Mouse (Mus musculus): ENCODE results near the gene Rps6ka2. TPM values are rescaled to one million over a fixed set of nuclear protein-coding genes. Genes with fewer than 3 reads are reported as not detected.

Rps6ka2 gene
- polyA plus RNA-seq, 1 experiment, result 2.1 TPM

GRCm38 (mm10) chr17:7260360-7260759 is 90.4 kb downstream of the Rps6ka2 start:
- H3K4me1 ChIP-seq (ENCODE audit: control insufficient read depth, insufficient read depth, insufficient read length, low read length), result no peaks in the 10 kb centered on the region
- no peaks in the 10 kb centered on the region for H3K27me3 ChIP-seq (ENCODE audit: control insufficient read depth, insufficient read depth, low read length)
- 34% methylated on average over 10 of the region's 10 CpGs for WGBS
- H3K36me3 ChIP-seq (ENCODE audit: control insufficient read depth, insufficient read depth, low read length), result no peaks in the 10 kb centered on the region
- H3K4me3 ChIP-seq (ENCODE audit: low read depth, low read length), result no peak overlapping the region
- no peak overlapping the region for H3K27ac ChIP-seq (ENCODE audit: insufficient read depth, low read depth, low read length)
- TF ChIP-seq CTCF (IDR thresholded peaks at IDR 0.05; ENCODE audit: extremely low read depth, insufficient read length, insufficient replicate concordance, low read depth, low read length) (no peak), POLR2A (IDR thresholded peaks at IDR 0.05; ENCODE audit: low read depth, low read length) (no peak)

GRCm38 (mm10) chr17:7262056-7262455 is 92.1 kb downstream of the Rps6ka2 start:
- Histone ChIP-seq H3K27me3 (ENCODE audit: control insufficient read depth, insufficient read depth, low read length) (no peaks in the 10 kb centered on the region), H3K4me3 (ENCODE audit: low read depth, low read length) (no peak overlapping the region), H3K4me1 (ENCODE audit: control insufficient read depth, insufficient read depth, insufficient read length, low read length) (no peaks in the 10 kb centered on the region), H3K27ac (ENCODE audit: insufficient read depth, low read depth, low read length) (no peak overlapping the region), H3K36me3 (ENCODE audit: control insufficient read depth, insufficient read depth, low read length) (no peaks in the 10 kb centered on the region)
- TF ChIP-seq CTCF (IDR thresholded peaks at IDR 0.05; ENCODE audit: extremely low read depth, insufficient read length, insufficient replicate concordance, low read depth, low read length) (no peak), POLR2A (IDR thresholded peaks at IDR 0.05; ENCODE audit: low read depth, low read length) (no peak)
- WGBS, result 55% methylated on average over 10 of the region's 10 CpGs

DNA sequence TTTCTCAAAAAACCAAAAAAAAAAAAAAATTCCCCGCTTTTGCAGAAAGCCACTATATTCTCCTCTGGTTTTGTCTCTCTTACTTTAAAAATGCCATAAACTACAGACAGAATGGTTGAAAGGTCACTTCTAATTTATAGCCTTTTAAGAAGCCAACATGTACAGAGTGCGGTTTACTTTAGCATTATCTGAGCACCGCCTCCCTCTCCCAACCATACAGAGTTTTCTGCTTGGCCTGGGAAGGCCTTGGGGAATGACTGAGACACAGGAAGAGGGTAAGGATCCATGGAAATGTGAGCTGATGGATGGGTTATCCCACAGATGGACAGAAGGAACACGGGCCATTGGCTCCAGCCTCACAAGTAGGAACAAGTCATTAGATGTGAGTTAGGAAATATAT is 92.7 kb downstream of the Rps6ka2 start:
- TF ChIP-seq CTCF (IDR thresholded peaks at IDR 0.05; ENCODE audit: extremely low read depth, insufficient read length, insufficient replicate concordance, low read depth, low read length) (no peak), POLR2A (IDR thresholded peaks at IDR 0.05; ENCODE audit: low read depth, low read length) (no peak)
- 52% methylated on average over 4 of the region's 4 CpGs for WGBS
- no peak overlapping the region for H3K4me3 ChIP-seq (ENCODE audit: low read depth, low read length)
- no peaks in the 10 kb centered on the region for H3K4me1 ChIP-seq (ENCODE audit: control insufficient read depth, insufficient read depth, insufficient read length, low read length)
- no peak overlapping the region for H3K27ac ChIP-seq (ENCODE audit: insufficient read depth, low read depth, low read length)
- H3K27me3 ChIP-seq (ENCODE audit: control insufficient read depth, insufficient read depth, low read length), result no peaks in the 10 kb centered on the region
- no peaks in the 10 kb centered on the region for H3K36me3 ChIP-seq (ENCODE audit: control insufficient read depth, insufficient read depth, low read length)

DNA sequence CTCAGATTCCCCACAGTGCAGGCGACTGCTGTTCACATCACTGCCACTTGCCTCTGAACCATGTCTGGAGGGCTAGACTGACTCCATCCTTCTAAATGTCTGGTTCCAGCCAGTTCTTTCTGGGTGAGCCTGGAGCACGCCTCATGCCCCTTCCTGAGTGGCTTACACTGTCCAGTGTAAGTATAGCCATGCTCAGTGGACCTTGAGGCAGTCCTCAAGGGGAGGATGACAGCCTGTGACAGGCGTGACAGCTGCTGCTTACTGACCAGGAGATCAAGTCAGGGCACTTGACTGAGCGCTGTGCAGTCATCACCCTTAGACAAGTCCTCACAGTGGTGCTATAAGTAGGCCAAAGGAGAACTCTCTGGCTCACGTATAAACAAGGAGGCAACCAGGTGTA is 94.7 kb downstream of the Rps6ka2 start:
- Histone ChIP-seq H3K4me1 (ENCODE audit: control insufficient read depth, insufficient read depth, insufficient read length, low read length) (no peaks in the 10 kb centered on the region), H3K4me3 (ENCODE audit: low read depth, low read length) (no peak overlapping the region), H3K36me3 (ENCODE audit: control insufficient read depth, insufficient read depth, low read length) (no peaks in the 10 kb centered on the region), H3K27me3 (ENCODE audit: control insufficient read depth, insufficient read depth, low read length) (no peaks in the 10 kb centered on the region), H3K27ac (ENCODE audit: insufficient read depth, low read depth, low read length) (no peak overlapping the region)
- 92% methylated on average over 5 of the region's 5 CpGs for WGBS
- TF ChIP-seq POLR2A (IDR thresholded peaks at IDR 0.05; ENCODE audit: low read depth, low read length) (no peak), CTCF (IDR thresholded peaks at IDR 0.05; ENCODE audit: extremely low read depth, insufficient read length, insufficient replicate concordance, low read depth, low read length) (no peak)

DNA sequence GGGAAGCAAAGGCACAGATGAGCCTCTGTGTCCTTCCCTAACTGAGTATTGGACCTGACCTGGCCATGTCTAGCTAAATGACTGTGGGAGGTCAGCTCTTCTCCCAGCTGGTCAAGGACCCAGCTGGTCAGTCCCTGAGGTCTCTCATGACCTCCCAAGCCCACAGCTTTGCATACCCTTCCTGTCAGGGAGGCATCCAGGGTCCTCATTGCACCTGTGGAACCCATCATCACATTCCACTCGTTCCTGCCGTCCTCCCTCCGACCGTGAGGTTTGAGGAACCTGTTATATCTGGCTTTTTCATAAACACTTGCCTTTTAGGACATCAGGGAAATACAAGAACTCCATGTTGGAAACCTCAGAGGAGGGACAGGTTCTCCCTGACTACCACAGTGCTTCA is 95.4 kb downstream of the Rps6ka2 start:
- 77% methylated on average over 4 of the region's 4 CpGs for WGBS
- Histone ChIP-seq H3K4me3 (ENCODE audit: low read depth, low read length) (no peak overlapping the region), H3K27me3 (ENCODE audit: control insufficient read depth, insufficient read depth, low read length) (no peaks in the 10 kb centered on the region), H3K36me3 (ENCODE audit: control insufficient read depth, insufficient read depth, low read length) (no peaks in the 10 kb centered on the region), H3K4me1 (ENCODE audit: control insufficient read depth, insufficient read depth, insufficient read length, low read length) (no peaks in the 10 kb centered on the region), H3K27ac (ENCODE audit: insufficient read depth, low read depth, low read length) (no peak overlapping the region)
- TF ChIP-seq POLR2A (IDR thresholded peaks at IDR 0.05; ENCODE audit: low read depth, low read length) (no peak), CTCF (IDR thresholded peaks at IDR 0.05; ENCODE audit: extremely low read depth, insufficient read length, insufficient replicate concordance, low read depth, low read length) (no peak)

DNA sequence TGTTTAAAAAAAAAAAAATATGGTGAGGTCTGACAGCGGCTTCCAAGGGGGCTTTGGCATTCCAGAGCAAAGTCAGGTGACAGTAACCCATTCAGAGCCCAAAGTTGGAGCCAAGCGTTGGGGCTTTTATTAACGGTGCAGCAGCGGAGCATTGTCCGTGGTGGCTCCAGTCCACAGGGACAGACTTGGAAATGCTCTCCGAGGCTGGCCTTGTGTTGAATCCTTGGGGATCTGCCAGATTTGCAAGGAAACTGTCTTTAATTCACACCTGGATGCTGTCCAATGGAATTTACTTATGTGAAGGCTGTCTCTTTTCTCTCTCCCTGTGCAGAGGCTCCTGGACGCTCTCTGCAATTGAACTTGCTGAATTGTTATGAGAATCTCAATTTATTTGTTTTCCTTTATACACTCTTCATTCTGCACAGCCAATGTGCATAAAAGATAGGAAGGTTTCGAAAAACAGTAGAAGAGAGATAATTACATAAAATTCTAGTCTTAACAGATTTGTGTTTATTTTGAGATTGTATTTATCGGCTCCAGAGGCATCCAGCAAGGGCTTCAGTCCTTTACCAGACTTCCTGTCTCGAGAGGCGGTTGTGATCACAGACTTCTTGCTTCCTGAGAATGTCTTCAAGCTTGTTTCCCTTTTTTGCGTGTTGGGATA is 95.9 kb downstream of the Rps6ka2 start:
- no peaks in the 10 kb centered on the region for H3K27me3 ChIP-seq (ENCODE audit: control insufficient read depth, insufficient read depth, low read length)
- TF ChIP-seq POLR2A (IDR thresholded peaks at IDR 0.05; ENCODE audit: low read depth, low read length), result no peak
- TF ChIP-seq CTCF (IDR thresholded peaks at IDR 0.05; ENCODE audit: extremely low read depth, insufficient read length, insufficient replicate concordance, low read depth, low read length), result no peak
- no peak overlapping the region for H3K4me3 ChIP-seq (ENCODE audit: low read depth, low read length)
- 64% methylated on average over 12 of the region's 12 CpGs for WGBS
- H3K27ac ChIP-seq (ENCODE audit: insufficient read depth, low read depth, low read length), result no peak overlapping the region
- H3K4me1 ChIP-seq (ENCODE audit: control insufficient read depth, insufficient read depth, insufficient read length, low read length), result no peaks in the 10 kb centered on the region; the same call in 1 of the 2 replicates
- no peaks in the 10 kb centered on the region for H3K36me3 ChIP-seq (ENCODE audit: control insufficient read depth, insufficient read depth, low read length)

DNA sequence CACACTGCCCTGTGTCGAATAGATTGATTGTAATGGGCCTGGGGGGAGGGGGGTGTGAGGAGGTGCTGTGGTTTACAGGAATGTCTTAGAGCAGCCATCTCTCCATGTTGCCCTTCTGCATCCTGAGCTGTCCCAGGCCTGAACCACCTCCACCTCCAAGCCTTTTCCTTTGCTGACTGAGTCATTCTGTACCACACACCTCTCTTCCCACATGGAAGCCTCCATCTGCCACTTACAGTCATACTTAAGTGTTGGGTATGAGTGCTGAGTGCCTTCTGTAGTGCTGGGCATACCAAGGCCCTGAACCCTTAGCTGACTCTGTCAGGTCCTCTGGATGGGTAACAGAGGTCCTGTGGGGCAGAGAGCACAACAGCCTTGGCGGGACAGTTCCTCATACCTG is 97.9 kb downstream of the Rps6ka2 start:
- Histone ChIP-seq H3K4me3 (ENCODE audit: low read depth, low read length) (no peak overlapping the region), H3K27ac (ENCODE audit: insufficient read depth, low read depth, low read length) (no peak overlapping the region), H3K27me3 (ENCODE audit: control insufficient read depth, insufficient read depth, low read length) (no peaks in the 10 kb centered on the region), H3K4me1 (ENCODE audit: control insufficient read depth, insufficient read depth, insufficient read length, low read length) (no peaks in the 10 kb centered on the region; the same call in 1 of the 2 replicates), H3K36me3 (ENCODE audit: control insufficient read depth, insufficient read depth, low read length) (no peaks in the 10 kb centered on the region)
- TF ChIP-seq CTCF (IDR thresholded peaks at IDR 0.05; ENCODE audit: extremely low read depth, insufficient read length, insufficient replicate concordance, low read depth, low read length) (no peak), POLR2A (IDR thresholded peaks at IDR 0.05; ENCODE audit: low read depth, low read length) (no peak)
- 94% methylated on average over 2 of the region's 2 CpGs for WGBS

Data from small intestine, adult 2 months (tissue).